Mouse (Mus musculus): ENCODE measurements around the gene AW549877.

Gene AW549877

DNA sequence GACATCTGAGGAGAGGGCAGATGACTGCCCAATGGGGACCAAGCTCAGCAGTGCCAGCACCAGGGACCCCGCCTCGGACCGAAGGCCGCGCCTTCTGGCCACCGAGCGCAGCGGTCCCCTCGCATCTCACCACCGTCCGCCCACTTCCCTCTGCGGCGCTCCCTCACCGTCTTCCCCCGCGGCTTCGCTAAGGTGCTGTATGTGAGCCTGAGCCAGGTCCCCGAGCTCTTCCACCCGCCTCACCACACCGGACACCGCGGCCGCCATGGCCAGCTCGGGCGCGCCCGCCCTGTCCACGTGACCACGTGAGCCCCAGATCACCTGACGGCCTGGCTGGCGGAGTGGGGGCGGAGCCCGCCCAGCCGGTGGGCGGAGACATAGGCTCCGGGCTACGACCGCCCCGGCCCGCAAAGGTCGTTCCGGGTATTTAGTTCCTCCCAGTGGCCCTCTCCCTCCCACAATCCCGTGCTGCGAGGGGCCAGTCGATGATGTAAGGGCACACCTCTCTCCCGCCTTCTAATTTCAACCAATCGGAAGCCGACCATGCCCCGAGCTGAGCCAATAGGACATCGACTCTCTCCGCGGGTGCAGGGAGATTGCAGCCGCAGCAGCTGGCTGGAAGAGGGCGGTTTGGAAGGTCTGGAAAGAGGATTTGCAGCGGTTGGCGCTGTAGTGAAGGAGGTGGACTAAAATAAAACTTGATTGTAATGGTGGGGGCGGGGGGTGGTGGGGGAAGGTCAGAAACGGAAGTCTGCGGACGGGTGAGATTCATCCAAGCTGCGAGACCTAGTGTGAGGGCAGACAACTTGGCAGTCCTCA, at the start of gene AW549877:
AW549877 (minus strand) TSS at position 297 of the 819 bp plus-strand sequence.
- peak; percentile 93 for DNase-seq

DNA sequence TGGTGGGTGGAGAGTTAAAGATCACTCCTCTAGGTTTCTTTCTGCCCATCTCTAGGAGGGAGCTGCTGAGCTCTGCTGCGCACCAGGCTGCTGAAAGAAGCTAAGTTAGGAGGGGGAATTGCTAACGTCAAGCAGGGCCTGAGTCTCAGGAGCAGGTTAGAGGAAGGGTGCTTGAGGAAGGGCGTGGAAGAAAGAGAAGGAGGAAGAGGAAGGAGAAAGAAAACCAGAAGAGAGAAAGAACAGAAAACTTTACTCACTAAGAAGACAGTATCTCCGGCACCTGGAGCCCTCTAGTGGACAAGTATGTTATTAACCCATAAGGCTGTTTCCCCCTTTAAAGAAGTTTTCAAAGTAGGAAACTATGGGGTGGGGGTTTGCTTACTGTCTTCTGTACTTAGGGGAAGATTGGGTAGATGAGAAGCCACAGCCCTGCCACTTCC, 47.5 kb upstream of the AW549877 start:
- DNase-seq: no peak

DNA sequence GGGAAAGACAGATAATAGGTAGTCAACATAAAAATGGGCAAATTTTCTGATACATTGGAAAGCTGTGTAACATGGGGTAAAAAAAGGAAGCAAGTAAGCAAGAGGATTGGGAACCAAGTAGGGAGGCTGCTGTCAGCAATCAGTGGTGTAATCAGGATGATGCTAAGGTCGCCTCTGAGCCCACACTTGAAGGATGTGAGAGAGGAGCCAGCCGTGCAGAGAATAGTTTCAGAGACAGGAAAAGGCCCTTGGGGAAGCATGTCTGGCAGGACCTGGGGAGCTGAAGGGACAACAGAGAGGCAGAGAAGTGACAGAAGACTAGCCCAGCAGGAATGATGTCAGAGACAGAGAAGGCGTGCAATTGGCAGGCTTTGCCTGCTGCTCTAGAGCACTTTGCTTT, 46.9 kb upstream of the AW549877 start:
- no peak for DNase-seq

DNA sequence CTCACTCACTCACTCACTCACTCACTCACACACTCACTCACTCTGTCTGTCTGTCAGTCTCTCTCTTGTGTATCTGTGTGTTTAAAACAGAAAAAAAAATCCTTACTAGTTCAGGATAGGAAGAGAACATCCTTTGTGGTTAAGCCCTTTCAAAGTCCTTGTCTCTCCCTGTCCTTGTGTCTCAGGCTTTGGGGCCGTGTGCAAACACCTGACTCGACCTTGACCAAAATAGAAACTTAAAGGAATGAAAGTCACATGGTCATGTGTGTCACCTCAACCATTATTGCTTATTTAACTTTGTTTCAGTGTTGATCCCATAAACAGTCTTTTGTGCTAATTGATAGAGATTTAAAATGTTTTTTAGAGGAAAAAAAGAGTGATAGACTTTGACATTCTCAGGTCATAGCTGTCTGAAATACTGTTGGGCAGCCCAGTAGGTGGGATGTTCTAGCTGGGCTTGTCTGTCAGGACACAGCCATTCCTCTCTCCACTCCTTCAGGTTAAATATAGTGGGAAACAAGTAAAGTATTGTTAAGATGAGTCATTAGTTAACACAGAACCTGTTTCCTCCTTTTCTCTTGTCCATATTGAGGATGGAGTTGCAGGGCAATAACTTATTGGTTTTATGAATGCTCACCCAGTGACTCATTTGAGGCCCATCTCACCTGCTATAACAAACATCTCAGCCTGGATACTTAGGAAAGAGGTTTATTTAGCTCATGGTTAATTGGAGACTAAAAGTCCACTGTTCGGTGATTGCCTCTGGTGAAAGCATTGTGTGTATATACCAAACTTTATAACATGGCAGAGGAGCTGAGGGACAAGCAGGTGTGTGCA, 37.8 kb upstream of the AW549877 start:
- no peak for DNase-seq

DNA sequence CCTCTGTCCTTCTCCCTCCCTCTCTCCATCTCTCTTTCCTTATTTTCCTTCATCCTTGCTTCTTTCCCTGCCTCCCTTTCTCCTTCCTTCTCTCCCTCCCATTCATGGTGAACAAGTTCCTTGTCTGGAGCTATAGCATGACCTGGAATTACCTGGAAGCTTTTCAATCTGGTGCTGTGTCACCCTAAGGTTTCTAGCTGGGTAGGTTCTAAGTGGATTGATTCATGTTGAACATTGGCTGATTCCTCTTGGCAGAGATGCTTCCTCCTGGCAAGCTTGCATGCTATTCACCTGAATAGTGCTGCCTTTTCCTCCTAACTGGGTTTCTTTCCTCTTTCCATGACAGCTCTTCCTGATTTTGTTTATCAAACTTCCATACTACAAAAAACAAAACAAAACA, 33.4 kb upstream of the AW549877 start:
- DNase-seq: no peak

DNA sequence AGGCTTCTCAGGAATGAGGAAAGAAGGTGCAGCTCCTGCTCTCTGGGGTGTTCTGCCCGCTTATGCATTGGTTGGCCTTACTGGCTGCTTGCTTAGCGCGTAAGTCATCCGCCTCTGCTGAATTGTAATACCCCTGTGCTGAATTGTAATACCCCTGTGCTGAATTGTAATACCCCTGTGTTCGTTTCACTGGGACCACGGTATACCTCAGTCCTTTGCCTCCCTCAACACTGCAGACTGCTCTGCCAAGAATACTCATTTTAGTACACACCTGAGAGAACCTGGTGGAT, 32.8 kb upstream of the AW549877 start:
- no peak for DNase-seq

DNA sequence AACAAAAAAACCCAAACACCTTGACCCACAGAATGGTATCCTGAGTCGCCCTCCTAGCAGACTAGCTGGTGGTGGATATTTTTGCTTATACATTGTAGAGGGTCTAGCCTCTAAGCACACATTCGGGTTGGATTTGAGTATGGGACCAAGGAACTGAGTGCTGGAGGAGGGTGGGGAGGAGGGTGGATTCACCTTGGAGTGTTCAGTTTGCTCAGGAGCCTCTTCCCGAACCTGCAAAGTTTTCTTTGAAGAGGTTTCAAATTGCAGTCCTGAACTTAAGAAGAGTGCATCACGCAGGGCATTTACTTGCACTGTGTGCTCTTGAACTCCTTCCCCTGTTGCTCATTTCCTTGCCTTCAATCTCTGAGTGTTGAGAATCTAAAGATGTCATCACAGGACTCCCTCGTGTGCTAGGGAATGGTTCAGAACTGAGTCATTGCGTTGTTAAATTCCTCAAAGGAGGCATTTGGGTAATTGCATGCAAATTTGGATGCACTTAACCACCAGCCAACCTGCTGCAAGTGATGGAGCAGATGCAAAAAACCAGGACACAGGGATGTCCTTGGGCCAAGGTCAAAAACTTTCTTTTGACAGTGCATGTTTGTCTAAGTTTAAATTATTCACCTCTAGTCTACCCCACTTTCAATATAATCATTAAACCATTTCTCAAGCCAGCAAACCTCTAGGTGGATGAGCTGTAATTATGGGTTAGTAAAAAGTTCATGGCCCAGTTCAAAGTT, 32.3 kb upstream of the AW549877 start:
- no peak for DNase-seq

DNA sequence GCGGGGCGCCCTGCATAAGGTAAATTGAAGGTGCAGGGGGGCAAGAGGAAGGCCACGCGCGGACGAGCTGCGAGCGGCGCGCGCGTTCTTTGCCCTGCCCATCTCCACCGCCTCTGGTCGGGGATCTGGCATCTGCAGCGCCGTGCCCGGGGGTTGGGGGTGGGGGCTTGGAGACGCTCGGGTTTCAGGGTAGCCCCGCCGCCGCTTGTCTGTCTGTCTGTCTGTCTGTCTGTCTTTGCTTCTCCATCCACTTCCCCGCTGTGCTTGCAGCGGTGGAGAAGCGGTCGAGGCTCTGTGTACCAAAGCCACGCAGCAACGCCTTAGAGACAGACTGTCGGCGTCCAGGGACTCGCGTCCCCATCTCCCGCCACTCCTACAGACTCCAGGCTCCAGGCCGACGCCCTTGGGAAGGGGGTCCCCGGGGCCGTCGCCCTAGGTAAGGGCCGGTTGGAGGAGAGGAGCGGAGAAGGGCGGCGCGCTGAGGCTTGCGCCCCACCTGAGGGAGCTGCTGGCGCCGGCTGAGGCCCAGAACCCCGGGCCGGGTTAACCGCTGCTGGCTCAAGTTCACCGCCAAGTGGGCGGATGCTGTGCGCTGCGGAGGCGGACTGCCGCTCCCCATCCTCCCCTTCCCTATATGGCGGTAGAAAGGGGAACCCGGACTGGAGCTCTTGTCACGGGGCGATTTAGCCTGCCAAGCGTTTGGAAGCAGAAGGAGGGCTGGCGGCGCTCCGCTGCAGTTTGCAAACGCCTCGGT, 31.5 kb upstream of the AW549877 start:
- peak; percentile 73 for DNase-seq

DNA sequence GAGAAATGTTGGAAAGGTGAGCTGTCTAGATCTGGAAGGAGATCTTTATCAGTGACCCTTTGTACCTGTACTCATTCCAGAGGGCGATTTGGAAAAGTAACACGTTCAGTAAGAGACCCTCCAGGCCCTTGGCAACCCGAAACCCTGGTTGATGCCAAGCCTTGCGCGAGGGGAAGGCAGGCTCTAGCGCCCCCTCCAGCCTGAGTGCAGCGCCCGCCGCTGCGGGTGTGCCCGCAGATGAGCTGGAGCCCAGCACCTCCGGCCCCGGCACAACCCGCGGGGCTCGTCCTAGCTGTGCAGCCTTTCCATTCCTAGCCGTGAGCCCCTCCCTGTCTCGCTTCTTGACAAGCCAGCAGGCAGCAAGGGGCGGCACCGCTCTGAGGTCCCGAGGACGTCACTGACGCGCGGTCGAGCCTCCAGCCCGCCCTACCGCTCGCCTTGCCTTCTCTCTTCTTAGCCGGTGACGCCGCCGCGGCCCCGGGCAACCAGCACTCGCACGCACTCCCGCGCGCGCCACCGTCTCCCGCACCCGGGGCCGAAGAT, 30.8 kb upstream of the AW549877 start, which contains the start of gene Oxct1:
Oxct1 (plus strand) TSS at position 153 of the 543 bp plus-strand sequence.
- peak; percentile 89 for DNase-seq

DNA sequence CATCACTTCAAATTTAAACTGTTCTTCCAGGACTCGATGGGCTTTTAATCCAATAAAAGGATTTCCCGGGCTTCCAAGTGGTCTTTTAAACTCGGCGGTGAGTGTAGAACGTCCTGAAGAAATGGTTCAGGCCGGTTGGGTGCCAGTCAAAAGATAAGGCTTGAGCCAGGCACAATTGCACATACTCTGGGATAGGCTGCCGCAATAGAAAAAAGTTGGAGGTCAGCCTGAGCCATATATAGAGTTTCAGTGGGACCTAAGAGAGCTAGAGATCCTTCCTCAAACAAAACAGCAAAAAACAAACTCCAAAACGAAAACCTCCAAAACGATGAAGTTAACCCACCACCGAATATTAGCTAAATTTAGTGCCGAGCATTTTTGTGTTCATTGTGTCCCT, 30.0 kb upstream of the AW549877 start:
- no peak for DNase-seq

DNA sequence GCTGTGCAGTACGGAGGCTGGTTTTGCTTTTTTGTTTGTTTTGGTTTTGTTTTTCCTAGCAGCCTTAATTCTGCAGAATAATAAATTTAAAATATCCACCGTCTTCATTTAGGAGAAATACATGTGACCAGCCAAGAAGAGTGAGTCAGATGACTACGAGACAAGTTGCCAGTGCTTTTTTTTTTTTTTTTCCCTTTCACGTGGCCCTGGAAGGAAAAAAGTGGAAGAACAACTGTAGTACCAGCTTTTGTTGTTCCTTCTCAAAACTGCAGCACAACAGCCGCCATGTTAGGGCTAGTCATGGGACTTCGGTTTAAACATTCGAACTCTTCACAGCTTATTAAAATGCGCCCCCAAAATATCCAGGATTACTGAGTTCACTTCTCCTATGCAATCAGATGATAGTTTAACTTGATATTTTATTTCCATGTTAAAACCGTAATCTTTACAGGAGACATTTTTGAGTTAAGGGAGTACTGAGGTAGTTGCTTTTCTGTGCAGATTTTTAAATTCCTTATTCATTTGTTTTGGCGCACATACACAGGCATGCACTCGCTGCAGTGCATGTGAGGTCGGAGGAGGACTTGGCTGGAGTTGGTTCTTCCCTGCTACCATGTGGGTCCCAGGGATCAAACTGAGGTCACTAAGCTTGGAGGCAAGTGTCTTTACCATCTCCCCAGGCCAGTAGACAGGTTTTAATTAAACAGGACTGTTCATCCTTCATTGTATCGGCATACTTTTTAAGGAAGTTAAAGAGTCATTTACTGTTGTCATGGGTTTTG, 29.4 kb upstream of the AW549877 start:
- DNase-seq: no peak

DNA sequence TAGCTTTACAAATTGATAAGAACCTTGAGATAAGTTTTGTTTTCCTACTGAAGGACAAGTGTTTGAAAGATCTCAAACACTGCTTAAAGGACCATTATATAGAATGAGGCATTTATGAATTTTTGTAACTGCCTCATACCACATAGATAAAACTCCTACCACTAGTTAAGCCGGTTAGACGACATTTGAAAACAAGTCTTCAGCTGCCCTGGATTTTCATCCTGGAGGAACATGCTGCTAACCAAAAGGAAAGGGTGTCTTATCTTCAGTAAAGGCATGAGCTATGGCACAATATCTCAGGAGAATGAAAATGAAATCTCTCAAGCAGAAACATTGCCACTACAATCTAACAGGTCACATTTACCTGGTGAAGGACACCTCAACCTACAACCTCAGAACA, 28.2 kb upstream of the AW549877 start:
- no peak for DNase-seq

DNA sequence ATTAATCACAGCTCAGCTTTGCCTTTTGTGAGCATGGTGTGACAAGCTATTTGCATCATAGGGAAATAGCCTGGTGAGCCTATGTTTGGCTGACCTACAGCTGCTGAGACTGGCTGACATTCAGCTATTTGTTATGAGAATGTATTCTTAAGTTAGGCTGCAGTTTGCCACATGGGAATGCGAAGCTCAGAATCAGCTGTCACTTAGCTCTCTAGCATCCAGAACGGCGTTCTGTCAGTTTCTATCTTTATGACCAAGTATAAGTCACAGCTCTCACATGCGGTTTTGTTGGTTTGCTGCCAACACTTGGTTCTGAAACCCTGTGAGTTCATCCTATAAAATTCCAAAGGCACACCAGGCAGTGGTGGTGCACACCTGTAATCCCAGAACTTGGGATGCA, 25.2 kb upstream of the AW549877 start:
- DNase-seq: peak; percentile 20

DNA sequence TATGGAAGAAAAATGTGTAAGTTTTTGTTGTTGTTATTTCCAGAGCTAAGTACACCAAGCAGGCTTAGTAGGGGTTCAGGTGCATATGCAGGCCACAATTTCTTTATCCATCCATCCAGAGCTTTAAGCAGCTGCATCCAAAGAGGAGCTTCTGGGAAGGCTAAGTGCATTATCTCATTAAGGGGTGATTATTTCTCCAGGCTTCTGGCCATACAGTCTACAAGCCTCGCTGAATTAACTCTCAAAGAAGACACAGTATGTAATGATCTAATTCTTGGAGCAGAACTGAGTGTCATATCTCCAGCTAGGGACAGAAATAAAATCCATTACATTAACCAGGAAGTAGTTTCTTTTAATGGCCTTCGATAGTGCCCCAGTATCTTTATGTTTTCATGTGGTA, 18.3 kb upstream of the AW549877 start:
- DNase-seq: no peak

DNA sequence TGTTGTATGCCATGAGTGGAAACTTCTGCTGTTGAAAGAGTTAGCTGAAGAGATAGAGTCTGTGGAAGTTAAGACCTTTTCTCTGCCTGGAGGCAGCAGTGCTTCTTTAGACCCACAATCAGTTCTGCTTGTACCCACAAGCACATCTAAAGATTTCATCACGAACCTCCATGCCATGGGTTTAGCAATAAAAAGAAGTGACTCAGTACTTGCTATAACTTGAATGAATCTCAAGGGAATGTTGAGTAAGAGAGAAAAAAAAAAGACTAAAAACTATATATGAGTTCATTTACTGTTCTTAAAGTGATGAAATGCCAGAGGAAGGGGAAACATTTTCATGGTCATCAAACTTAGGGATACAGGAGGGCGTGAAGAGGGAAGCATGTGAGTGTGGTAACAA, 5.0 kb upstream of the AW549877 start:
- no peak for DNase-seq

DNA sequence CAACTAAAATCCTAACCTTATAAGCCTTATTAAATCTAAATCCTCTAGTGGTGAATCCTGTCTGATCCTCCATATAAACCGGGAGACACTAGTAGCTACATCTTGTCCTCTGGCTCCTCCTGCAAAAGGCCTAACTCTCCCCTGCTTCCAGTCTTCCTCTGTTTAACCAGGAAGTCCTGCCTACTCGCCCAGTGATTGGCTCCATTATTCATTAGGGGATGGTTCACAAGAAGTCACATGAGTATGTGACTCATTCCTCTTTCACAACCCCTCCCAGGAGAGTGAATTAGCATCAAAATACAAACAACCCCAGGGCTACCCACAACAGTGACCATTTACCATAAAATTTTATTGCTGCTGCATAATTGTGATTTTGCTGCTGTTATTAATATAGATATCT, 3.6 kb upstream of the AW549877 start:
- DNase-seq: no peak

DNA sequence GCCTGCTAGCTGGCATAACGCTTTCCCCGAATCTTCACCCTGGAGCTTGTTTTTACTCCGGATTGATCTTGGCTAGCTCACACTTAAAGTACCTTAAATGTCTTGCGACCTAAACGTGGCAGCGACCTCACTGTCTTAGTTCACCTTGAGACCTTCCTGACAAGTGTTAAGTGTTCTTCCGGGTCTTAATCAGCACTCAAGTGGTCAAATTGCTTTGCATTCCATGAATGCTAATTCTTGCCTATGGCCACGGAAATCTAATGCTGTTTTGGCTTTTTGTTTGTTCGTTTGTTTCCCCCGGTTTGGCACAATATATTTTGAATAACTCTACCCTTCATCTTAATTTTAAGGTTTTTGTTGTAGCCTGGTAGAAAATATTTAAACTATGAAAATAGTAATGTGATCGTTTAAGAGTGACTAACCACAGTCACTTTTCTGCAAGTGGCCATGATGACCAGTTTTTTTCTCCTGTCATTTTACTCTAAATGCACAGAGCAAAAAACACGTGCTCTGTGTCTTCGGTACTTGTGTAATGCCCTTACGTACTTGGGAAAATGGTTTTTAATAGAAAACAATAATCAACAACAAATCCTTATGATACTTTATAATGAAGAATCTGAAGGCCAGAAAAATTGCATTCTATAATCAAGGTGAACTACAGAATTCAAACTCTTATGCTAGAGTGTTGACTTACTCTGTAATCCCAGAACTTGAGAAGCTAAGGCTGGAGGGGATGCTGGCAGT, 895 bp upstream of the AW549877 start:
- DNase-seq: no peak

DNA sequence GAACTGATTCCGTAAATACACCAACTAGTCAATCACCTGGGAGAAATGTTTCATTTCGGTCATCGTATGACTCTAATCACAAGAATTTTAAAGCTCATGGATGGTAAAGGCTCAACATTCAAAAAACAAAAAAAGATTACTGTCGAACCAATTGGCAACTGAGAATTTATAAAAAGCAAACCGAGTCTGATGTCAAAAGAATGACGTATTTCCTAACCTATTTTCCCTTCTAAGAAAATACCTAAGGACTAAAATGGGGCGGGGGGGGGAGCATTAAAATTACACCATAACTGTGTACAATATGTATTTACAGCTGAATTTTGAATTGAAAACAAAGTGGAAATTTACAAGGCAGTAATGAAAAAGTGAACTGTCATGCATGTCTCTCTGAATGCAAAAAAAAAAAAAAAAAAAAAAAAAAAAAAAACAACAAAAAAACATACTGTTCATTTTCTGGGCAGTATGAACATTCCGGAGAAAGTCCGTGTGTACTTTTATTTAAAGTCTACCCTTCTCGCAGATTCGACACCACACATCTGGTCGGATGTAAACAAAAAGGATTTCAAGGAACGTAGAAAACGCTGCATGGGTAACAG, 594 bp downstream of the AW549877 start:
- DNase-seq: no peak

DNA sequence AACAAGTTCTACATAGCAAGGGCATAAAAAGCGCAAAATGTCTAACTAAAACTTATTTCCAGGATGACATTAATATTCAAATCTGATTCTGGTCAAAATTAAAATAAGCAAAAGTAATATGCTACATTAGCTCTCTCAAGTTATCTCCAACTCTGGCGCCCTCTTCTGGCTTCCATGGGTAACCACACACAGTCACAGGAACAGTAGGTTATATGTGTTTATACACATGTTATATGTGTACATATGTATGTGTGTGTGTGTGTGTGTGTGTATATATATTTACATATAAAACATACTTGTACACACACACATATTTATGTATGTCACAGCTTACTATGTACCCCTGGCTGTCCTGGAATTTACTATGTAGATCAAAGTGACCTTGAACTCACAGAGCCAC, 7.6 kb downstream of the AW549877 start:
- peak; percentile 60 for DNase-seq

DNA sequence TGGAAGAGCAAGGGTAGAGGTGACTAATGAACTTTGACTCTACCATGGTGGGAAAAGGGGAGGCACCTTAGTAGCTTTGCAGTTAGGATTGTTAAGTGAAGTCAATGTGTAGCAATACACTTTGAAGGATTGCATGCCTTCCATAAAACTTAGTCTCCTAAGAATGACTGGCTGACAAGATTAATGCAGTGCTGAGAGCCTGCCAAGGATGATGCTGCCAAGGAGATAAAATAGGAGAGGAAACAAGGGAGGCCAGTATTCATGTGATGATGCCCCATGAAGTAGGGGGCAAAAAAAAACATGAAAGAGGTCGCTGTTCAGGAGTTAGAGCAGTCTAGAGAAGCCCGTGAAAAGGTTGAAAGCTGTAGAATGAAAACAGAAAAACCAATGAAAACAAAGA, 10.7 kb downstream of the AW549877 start:
- no peak for DNase-seq

DNA sequence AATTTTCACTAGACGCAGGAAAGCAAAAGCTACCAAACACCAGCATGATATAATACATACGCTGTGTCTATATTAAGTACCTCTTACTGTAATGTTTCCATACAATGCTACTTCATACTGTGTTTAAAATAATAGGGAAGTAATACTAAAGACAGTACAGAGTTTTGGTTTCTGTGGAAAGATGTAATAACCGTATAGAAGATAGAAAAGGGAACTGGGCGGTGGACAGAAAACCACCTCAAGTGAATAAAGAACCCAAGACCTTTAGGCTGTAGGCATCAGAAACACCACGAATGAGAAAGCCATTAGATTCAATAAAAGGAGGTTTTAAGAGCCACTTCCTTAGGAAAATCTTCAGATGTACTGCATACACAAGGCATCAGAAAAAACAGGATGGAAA, 12.8 kb downstream of the AW549877 start:
- DNase-seq: no peak

All from right cerebral cortex, postnatal 4 days (tissue).